Mouse (Mus musculus) adrenal gland (tissue): ENCODE results near the gene Crybg3.
"Not testable (repeated sequence)": the region's sequence is repeated elsewhere in the genome, so short reads cannot be mapped to it uniquely, and the experiment has no call there.

Experiments
- intact Hi-C: fragments of 180-260 bp; cut with DNase I; formaldehyde crosslinking; loops from one replicate; pipeline ENCODE4 v1.15.1; 2025

The Crybg3 gene

GRCm38 (mm10) chr16:59463567-59463966 lies 137.2 kb downstream of the Crybg3 start:
- intact Hi-C loops, result no loop called here

- intact Hi-C loops, result not testable (repeated sequence)
Observed at GRCm38 (mm10) chr16:59459259-59459861, 141.4 kb downstream of the Crybg3 start.

GRCm38 (mm10) chr16:59451813-59452212 lies 149.0 kb downstream of the Crybg3 start:
- intact Hi-C loops, result no loop called here

GRCm38 (mm10) chr16:59449092-59449491 lies 151.7 kb downstream of the Crybg3 start:
- intact Hi-C loops, result no loop called here

GRCm38 (mm10) chr16:59448181-59448580 lies 152.6 kb downstream of the Crybg3 start:
- intact Hi-C loops, result no loop called here

GRCm38 (mm10) chr16:59444880-59445559 lies 155.8 kb downstream of the Crybg3 start:
- intact Hi-C loops, result no loop called here
